Mouse (Mus musculus) lung, postnatal 4 days (tissue): Measurements from ENCODE around the gene Stil.
"Not testable (repeated sequence)": the region's sequence is repeated elsewhere in the genome, so short reads cannot be mapped to it uniquely, and the experiment has no call there.

Source experiments
- DNase-seq, 2 experiments: peaks; one replicate each; pipeline ENCODE4 v3.0.0; 2021

Gene Stil

GRCm38 (mm10) chr4:114999773-115000428 lies at the start of gene Stil:
Gene Stil (plus strand): TSS chr4:115000159.
- DNase-seq: peak; percentile 97 to 98

- DNase-seq: no peak
Measured at GRCm38 (mm10) chr4:114953172-114953571, 46.8 kb upstream of the Stil start.

GRCm38 (mm10) chr4:114957403-114957802 lies 42.6 kb upstream of the Stil start:
- DNase-seq: no peak

- DNase-seq: no peak
Measured at GRCm38 (mm10) chr4:114958231-114958630, 41.7 kb upstream of the Stil start.

GRCm38 (mm10) chr4:114958786-114959185 lies 41.2 kb upstream of the Stil start:
- no peak for DNase-seq

GRCm38 (mm10) chr4:114959533-114959932 lies 40.4 kb upstream of the Stil start:
- DNase-seq: no peak

GRCm38 (mm10) chr4:114960881-114961280 lies 39.1 kb upstream of the Stil start:
- not testable (repeated sequence) for DNase-seq

- DNase-seq: no peak
Measured at GRCm38 (mm10) chr4:114970736-114971135, 29.2 kb upstream of the Stil start.

GRCm38 (mm10) chr4:114973229-114973740 lies 26.7 kb upstream of the Stil start:
- no peak for DNase-seq

GRCm38 (mm10) chr4:114982619-114983018 lies 17.3 kb upstream of the Stil start:
- no peak for DNase-seq

- DNase-seq: no peak
Measured at GRCm38 (mm10) chr4:114983020-114983419, 16.9 kb upstream of the Stil start.

- peak in 1 of 2 experiments; percentile 9 for DNase-seq
Measured at GRCm38 (mm10) chr4:114986211-114986590, 13.8 kb upstream of the Stil start.

GRCm38 (mm10) chr4:114986591-114987432 lies 13.1 kb upstream of the Stil start, which contains the start of gene Cmpk1:
Gene Cmpk1 (minus strand): TSS chr4:114987241.
- peak; percentile 90 to 92 for DNase-seq

- DNase-seq: no peak
Measured at GRCm38 (mm10) chr4:114994218-114994617, 5.7 kb upstream of the Stil start.

GRCm38 (mm10) chr4:114997051-114997450 lies 2.9 kb upstream of the Stil start:
- DNase-seq: peak in 1 of 2 experiments; percentile 39

GRCm38 (mm10) chr4:114999445-114999772 lies 550 bp upstream of the Stil start:
- no peak for DNase-seq

- DNase-seq: no peak
Measured at GRCm38 (mm10) chr4:115000429-115000795, 453 bp downstream of the Stil start.

- no peak for DNase-seq
Measured at GRCm38 (mm10) chr4:115014276-115014675, 14.3 kb downstream of the Stil start.

GRCm38 (mm10) chr4:115019997-115020396 lies 20.0 kb downstream of the Stil start:
- DNase-seq: no peak

- no peak for DNase-seq
Measured at GRCm38 (mm10) chr4:115035043-115035442, 35.1 kb downstream of the Stil start.

- DNase-seq: peak; percentile 29 to 62
Measured at GRCm38 (mm10) chr4:115038242-115038641, 38.3 kb downstream of the Stil start.

GRCm38 (mm10) chr4:115045621-115046020 lies 45.7 kb downstream of the Stil start:
- no peak for DNase-seq

GRCm38 (mm10) chr4:115047750-115048149 lies 47.8 kb downstream of the Stil start:
- peak; percentile 72 to 82 for DNase-seq

- no peak for DNase-seq
Measured at GRCm38 (mm10) chr4:115048190-115048589, 48.2 kb downstream of the Stil start.
